Mouse (Mus musculus): ENCODE measurements around the gene Optn. TPM values are rescaled to one million over a fixed set of nuclear protein-coding genes. Genes with fewer than 3 reads are reported as not detected.

Optn gene
- polyA plus RNA-seq, 1 experiment from 2014 or later, result 15.7 TPM

GRCm38 (mm10) chr2:5019708-5020107 lies 44.1 kb downstream of the Optn start:
- H3K27ac ChIP-seq (ENCODE audit: low read length), result no peak overlapping the region
- no peaks in the 10 kb centered on the region for H3K4me1 ChIP-seq (ENCODE audit: insufficient read depth, low read length)
- no peak overlapping the region for H3K9ac ChIP-seq (replicated peaks; ENCODE audit: low read length)
- H3K27me3 ChIP-seq (ENCODE audit: insufficient read depth, low read length), result no peaks in the 10 kb centered on the region
- H3K36me3 ChIP-seq (ENCODE audit: insufficient read depth, low read length), result no peaks in the 10 kb centered on the region
- ATAC-seq (ENCODE audit: low FRiP score, low TSS enrichment), result no peak
- no peak overlapping the region for H3K4me3 ChIP-seq (ENCODE audit: low read length)
- 57% methylated on average over 1 of the region's 1 CpGs for WGBS
- no peaks in the 10 kb centered on the region for H3K9me3 ChIP-seq (ENCODE audit: low read length)
- H3K4me2 ChIP-seq (replicated peaks; ENCODE audit: low read depth, low read length), result no peak overlapping the region

- H3K4me1 ChIP-seq (ENCODE audit: insufficient read depth, low read length), result no peaks in the 10 kb centered on the region
- no peaks in the 10 kb centered on the region for H3K36me3 ChIP-seq (ENCODE audit: insufficient read depth, low read length)
- ATAC-seq (ENCODE audit: low FRiP score, low TSS enrichment), result no peak
- no peaks in the 10 kb centered on the region for H3K9me3 ChIP-seq (ENCODE audit: low read length)
- no peaks in the 10 kb centered on the region for H3K27me3 ChIP-seq (ENCODE audit: insufficient read depth, low read length)
- H3K27ac ChIP-seq (ENCODE audit: low read length), result no peak overlapping the region
- 95% methylated on average over 7 of the region's 7 CpGs for WGBS
- H3K4me3 ChIP-seq (ENCODE audit: low read length), result no peak overlapping the region
- no peak overlapping the region for H3K4me2 ChIP-seq (replicated peaks; ENCODE audit: low read depth, low read length)
- no peak overlapping the region for H3K9ac ChIP-seq (replicated peaks; ENCODE audit: low read length)
Observed at GRCm38 (mm10) chr2:5016922-5017321, 46.9 kb downstream of the Optn start.

GRCm38 (mm10) chr2:5015527-5015926 lies 48.3 kb downstream of the Optn start:
- Histone ChIP-seq H3K4me1 (ENCODE audit: insufficient read depth, low read length) (peaks cover 7% of the 10 kb centered on the region), H3K9me3 (ENCODE audit: low read length) (no peaks in the 10 kb centered on the region), H3K36me3 (ENCODE audit: insufficient read depth, low read length) (no peaks in the 10 kb centered on the region), H3K4me3 (ENCODE audit: low read length) (no peak overlapping the region), H3K27me3 (ENCODE audit: insufficient read depth, low read length) (no peaks in the 10 kb centered on the region), H3K27ac (ENCODE audit: low read length) (no peak overlapping the region), H3K4me2 (replicated peaks; ENCODE audit: low read depth, low read length) (no peak overlapping the region), H3K9ac (replicated peaks; ENCODE audit: low read length) (no peak overlapping the region)
- ATAC-seq (ENCODE audit: low FRiP score, low TSS enrichment), result no peak
- WGBS, result 93% methylated on average over 6 of the region's 6 CpGs

- no peak overlapping the region for H3K4me2 ChIP-seq (replicated peaks; ENCODE audit: low read depth, low read length)
Observed at GRCm38 (mm10) chr2:5014616-5015015, 49.2 kb downstream of the Optn start.

GRCm38 (mm10) chr2:5012491-5013324 lies 51.1 kb downstream of the Optn start, which contains the start of gene Mcm10:
Mcm10 (minus strand) TSS chr2:5012791.
- Histone ChIP-seq H3K4me2 (replicated peaks; ENCODE audit: low read depth, low read length) (peak within 1 kb of the TSS; percentile 60), H3K9ac (replicated peaks; ENCODE audit: low read length) (peak within 1 kb of the TSS; percentile 71), H3K36me3 (ENCODE audit: insufficient read depth, low read length) (peaks cover 12% of the 10 kb centered on the region), H3K9me3 (ENCODE audit: low read length) (no peaks in the 10 kb centered on the region), H3K27ac (ENCODE audit: low read length) (no peak within 1 kb of the TSS), H3K4me3 (ENCODE audit: low read length) (peak within 1 kb of the TSS; percentile 85), H3K4me1 (ENCODE audit: insufficient read depth, low read length) (peaks cover 7% of the 10 kb centered on the region), H3K27me3 (ENCODE audit: insufficient read depth, low read length) (no peaks in the 10 kb centered on the region)
- ATAC-seq (ENCODE audit: low FRiP score, low TSS enrichment), result peak; percentile 100
- 4% methylated on average over 32 of the region's 32 CpGs for WGBS

More at GRCm38 (mm10) chr2:5014616-5015015, 49.2 kb downstream of the Optn start:
- H3K27ac ChIP-seq (ENCODE audit: low read length), result no peak overlapping the region
- H3K9me3 ChIP-seq (ENCODE audit: low read length), result no peaks in the 10 kb centered on the region
- ATAC-seq (ENCODE audit: low FRiP score, low TSS enrichment), result no peak
- peaks cover 7% of the 10 kb centered on the region for H3K4me1 ChIP-seq (ENCODE audit: insufficient read depth, low read length)
- no peak overlapping the region for H3K9ac ChIP-seq (replicated peaks; ENCODE audit: low read length)
- H3K36me3 ChIP-seq (ENCODE audit: insufficient read depth, low read length), result no peaks in the 10 kb centered on the region
- 71% methylated on average over 7 of the region's 7 CpGs for WGBS
- no peak overlapping the region for H3K4me3 ChIP-seq (ENCODE audit: low read length)
- no peaks in the 10 kb centered on the region for H3K27me3 ChIP-seq (ENCODE audit: insufficient read depth, low read length)

DNA sequence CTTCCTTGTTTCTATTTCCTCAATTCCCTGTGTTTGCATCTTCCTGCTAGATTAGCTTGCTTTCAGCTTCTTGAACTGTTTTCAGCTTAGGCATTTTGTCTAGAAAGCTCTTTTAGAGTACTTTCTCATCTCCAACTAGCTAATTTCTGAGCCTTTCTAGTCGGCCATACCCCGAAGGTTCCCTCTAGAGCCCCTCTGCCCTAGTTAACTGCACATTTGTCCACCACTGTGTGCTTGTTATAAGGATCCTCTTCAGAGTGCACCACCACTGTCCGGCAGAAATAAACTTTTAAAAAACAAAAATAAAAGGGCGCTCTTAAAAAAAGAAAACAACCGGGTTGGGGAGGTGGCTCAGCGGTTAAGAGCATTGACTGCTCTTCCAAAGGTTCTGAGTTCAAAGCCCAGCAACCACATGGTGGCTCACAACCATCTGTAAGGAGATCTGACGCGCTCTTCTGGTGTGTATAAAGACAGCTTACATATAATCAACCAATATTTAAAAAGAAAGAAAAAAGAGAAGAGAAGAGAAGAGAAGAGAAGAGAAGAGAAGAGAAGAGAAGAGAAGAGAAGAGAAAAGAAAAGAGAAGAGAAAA lies 51.9 kb downstream of the Optn start:
- Histone ChIP-seq H3K9me3 (ENCODE audit: low read length) (no peaks in the 10 kb centered on the region), H3K4me3 (ENCODE audit: low read length) (peak overlapping the region; percentile 85), H3K36me3 (ENCODE audit: insufficient read depth, low read length) (peaks cover 13% of the 10 kb centered on the region), H3K4me2 (replicated peaks; ENCODE audit: low read depth, low read length) (peak overlapping the region; percentile 60), H3K4me1 (ENCODE audit: insufficient read depth, low read length) (peaks cover 7% of the 10 kb centered on the region), H3K27me3 (ENCODE audit: insufficient read depth, low read length) (no peaks in the 10 kb centered on the region), H3K9ac (replicated peaks; ENCODE audit: low read length) (peak overlapping the region; percentile 71), H3K27ac (ENCODE audit: low read length) (no peak overlapping the region)
- WGBS, result 11% methylated on average over 8 of the region's 8 CpGs
- no peak for ATAC-seq (ENCODE audit: low FRiP score, low TSS enrichment)

GRCm38 (mm10) chr2:5007107-5007506 lies 56.7 kb downstream of the Optn start:
- ATAC-seq (ENCODE audit: low FRiP score, low TSS enrichment), result no peak
- H3K4me2 ChIP-seq (replicated peaks; ENCODE audit: low read depth, low read length), result no peak overlapping the region
- 98% methylated on average over 4 of the region's 4 CpGs for WGBS
- no peak overlapping the region for H3K27ac ChIP-seq (ENCODE audit: low read length)
- no peaks in the 10 kb centered on the region for H3K9me3 ChIP-seq (ENCODE audit: low read length)
- H3K4me1 ChIP-seq (ENCODE audit: insufficient read depth, low read length), result peaks cover 7% of the 10 kb centered on the region
- H3K36me3 ChIP-seq (ENCODE audit: insufficient read depth, low read length), result peaks cover 29% of the 10 kb centered on the region
- no peak overlapping the region for H3K9ac ChIP-seq (replicated peaks; ENCODE audit: low read length)
- H3K4me3 ChIP-seq (ENCODE audit: low read length), result no peak overlapping the region
- no peaks in the 10 kb centered on the region for H3K27me3 ChIP-seq (ENCODE audit: insufficient read depth, low read length)

- Histone ChIP-seq H3K9ac (replicated peaks; ENCODE audit: low read length) (no peak overlapping the region), H3K4me3 (ENCODE audit: low read length) (no peak overlapping the region), H3K4me2 (replicated peaks; ENCODE audit: low read depth, low read length) (no peak overlapping the region), H3K27ac (ENCODE audit: low read length) (no peak overlapping the region), H3K36me3 (ENCODE audit: insufficient read depth, low read length) (peaks cover 48% of the 10 kb centered on the region), H3K9me3 (ENCODE audit: low read length) (no peaks in the 10 kb centered on the region), H3K4me1 (ENCODE audit: insufficient read depth, low read length) (no peaks in the 10 kb centered on the region), H3K27me3 (ENCODE audit: insufficient read depth, low read length) (no peaks in the 10 kb centered on the region)
- ATAC-seq (ENCODE audit: low FRiP score, low TSS enrichment), result no peak
- WGBS, result 92% methylated on average over 6 of the region's 6 CpGs
Observed at GRCm38 (mm10) chr2:5001266-5001665, 62.6 kb downstream of the Optn start.

DNA sequence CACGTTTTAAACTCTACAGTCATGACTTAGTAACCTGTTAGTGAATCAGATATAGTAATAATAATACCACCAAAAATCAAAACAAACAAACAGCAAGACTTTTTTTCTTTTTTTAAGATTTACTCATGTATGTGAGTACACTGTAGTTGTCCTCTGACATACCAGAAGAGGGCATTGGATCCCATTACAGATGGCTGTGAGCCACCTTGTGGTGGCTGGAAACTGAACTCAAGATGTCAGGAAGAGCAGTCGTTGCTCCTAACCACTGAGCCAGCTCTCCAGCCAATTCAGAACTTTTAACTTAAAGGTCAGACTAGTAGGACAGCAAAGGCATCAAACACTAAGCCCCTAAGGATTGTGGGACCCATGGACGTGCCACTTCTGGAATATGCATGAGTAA lies 64.9 kb downstream of the Optn start:
- H3K27ac ChIP-seq (ENCODE audit: low read length), result no peak overlapping the region
- no peak overlapping the region for H3K4me3 ChIP-seq (ENCODE audit: low read length)
- peaks cover 58% of the 10 kb centered on the region for H3K36me3 ChIP-seq (ENCODE audit: insufficient read depth, low read length)
- H3K4me1 ChIP-seq (ENCODE audit: insufficient read depth, low read length), result no peaks in the 10 kb centered on the region
- H3K27me3 ChIP-seq (ENCODE audit: insufficient read depth, low read length), result no peaks in the 10 kb centered on the region
- 81% methylated on average over 3 of the region's 3 CpGs for WGBS
- ATAC-seq (ENCODE audit: low FRiP score, low TSS enrichment), result no peak
- no peak overlapping the region for H3K4me2 ChIP-seq (replicated peaks; ENCODE audit: low read depth, low read length)
- H3K9ac ChIP-seq (replicated peaks; ENCODE audit: low read length), result no peak overlapping the region
- H3K9me3 ChIP-seq (ENCODE audit: low read length), result no peaks in the 10 kb centered on the region

- Histone ChIP-seq H3K9ac (replicated peaks; ENCODE audit: low read length) (no peak overlapping the region), H3K27me3 (ENCODE audit: insufficient read depth, low read length) (no peaks in the 10 kb centered on the region)
- ATAC-seq (ENCODE audit: low FRiP score, low TSS enrichment), result peak; percentile 61; the same call in 1 of the 2 replicates
Observed at GRCm38 (mm10) chr2:4996421-4996824, 67.4 kb downstream of the Optn start.

More at GRCm38 (mm10) chr2:4996421-4996824, 67.4 kb downstream of the Optn start:
- H3K4me2 ChIP-seq (replicated peaks; ENCODE audit: low read depth, low read length), result no peak overlapping the region
- no peaks in the 10 kb centered on the region for H3K9me3 ChIP-seq (ENCODE audit: low read length)
- 87% methylated on average over 6 of the region's 6 CpGs for WGBS
- no peak overlapping the region for H3K4me3 ChIP-seq (ENCODE audit: low read length)
- H3K4me1 ChIP-seq (ENCODE audit: insufficient read depth, low read length), result no peaks in the 10 kb centered on the region
- H3K36me3 ChIP-seq (ENCODE audit: insufficient read depth, low read length), result peaks cover 66% of the 10 kb centered on the region
- no peak overlapping the region for H3K27ac ChIP-seq (ENCODE audit: low read length)

Data from kidney, embryonic 16.5 days (tissue).